Mouse (Mus musculus): ENCODE measurements around the gene Bspry. TPM values are rescaled to one million over a fixed set of nuclear protein-coding genes. Genes with fewer than 3 reads are reported as not detected.

Bspry gene
- total RNA-seq, 2 experiments from 2014 or later, result 0.28 to 0.40 TPM

DNA sequence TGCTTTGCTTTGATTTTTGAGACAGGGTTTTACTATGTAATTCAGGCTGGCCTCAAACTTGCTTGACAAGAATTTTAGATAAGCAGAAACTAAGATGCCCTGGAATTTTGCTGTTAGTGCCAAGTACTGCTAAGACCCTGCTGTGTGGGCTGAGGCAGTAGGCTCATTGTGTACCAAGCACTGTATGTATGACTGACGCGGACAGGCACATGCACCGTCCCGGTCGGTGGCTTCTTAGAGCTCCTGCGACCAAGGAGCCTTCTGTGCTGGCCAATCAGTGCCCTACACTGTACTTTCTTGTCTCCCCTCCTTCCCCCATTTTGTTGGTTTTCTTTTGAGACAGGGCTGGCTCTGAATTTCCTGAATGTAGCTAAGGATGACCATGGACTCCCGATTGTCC lies 35.1 kb downstream of the Bspry start:
- no peak for DNase-seq (ENCODE audit: low spot score in 2 of 2)

DNA sequence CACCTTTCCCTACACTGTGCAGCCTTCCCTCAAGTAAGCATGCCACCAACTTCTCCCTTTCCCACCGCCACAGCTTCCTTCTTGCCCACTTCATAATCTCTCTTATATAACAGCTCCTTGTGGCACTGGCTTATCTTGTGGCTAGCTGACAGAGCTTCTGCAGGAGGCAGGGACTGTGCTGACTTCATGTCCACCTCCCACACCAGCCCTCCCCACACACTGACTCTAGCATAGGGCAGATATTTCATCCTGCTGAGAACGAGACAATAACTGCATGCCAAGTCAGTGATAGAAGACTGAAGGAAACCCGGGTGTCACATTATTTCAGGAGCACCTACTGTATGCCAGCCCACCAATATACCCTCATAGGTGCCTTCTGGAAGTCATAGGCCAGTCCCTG lies 35.6 kb downstream of the Bspry start:
- DNase-seq (ENCODE audit: low spot score in 2 of 2), result no peak

DNA sequence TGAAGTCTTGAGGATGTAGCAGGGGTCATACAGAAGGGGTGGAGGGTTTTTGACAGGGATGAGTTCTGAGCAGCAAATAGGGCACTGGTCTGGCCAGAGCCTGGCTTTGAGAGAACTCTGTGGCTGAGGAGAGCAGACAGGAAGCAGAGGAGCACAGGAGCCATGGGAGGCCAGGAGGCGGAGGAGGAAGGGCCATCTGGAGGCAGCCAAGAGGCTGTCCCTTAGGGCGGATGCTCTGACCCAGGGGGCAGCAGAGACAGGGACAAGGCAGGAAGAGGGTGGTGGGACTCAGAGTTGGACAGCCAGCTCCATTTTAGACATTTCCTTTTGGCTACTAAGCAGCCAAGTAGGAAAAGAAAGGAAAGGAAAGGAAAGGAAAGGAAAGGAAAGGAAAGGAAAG lies 36.2 kb downstream of the Bspry start:
- no peak for DNase-seq (ENCODE audit: low spot score in 2 of 2)

DNA sequence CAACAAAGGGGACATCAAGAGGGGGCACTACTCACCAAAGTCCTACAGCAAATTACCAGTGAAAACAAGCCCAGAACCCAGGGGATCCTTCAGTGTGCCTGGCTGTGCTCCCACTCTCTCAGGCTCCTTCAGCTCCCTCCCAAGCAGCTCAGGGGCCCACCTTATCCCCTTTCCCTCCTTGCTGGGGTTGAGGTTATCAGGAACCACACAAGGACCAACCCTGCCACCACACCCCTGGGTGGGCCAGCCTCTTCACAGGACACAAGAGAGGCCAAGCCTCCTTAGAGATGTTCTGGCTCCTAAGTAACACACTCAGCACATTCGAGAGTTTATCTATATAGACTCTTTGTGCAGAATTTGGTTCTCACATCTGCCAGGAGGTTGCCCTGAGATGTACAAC lies 36.7 kb downstream of the Bspry start:
- no peak for DNase-seq (ENCODE audit: low spot score in 2 of 2)

DNA sequence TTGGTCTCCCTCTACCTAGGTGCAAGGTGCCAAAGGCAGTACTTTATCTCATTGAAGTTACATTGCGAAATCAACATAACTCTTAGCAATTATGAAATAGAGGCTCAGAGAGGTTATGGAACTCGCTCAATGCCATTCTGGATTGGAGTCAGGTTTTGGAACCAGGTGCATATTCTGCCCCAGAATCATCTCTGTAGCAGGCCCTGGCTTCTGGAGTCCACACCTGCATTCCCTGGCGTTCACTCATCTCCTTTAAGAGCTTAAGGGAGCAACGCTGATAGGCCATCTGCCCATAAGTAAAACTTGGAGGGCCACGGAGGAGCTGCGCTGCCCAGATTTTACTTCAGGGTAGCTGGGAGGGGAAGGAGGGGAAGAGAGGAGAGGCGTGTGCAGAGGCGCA lies 37.2 kb downstream of the Bspry start:
- no peak for DNase-seq (ENCODE audit: low spot score in 2 of 2)

DNA sequence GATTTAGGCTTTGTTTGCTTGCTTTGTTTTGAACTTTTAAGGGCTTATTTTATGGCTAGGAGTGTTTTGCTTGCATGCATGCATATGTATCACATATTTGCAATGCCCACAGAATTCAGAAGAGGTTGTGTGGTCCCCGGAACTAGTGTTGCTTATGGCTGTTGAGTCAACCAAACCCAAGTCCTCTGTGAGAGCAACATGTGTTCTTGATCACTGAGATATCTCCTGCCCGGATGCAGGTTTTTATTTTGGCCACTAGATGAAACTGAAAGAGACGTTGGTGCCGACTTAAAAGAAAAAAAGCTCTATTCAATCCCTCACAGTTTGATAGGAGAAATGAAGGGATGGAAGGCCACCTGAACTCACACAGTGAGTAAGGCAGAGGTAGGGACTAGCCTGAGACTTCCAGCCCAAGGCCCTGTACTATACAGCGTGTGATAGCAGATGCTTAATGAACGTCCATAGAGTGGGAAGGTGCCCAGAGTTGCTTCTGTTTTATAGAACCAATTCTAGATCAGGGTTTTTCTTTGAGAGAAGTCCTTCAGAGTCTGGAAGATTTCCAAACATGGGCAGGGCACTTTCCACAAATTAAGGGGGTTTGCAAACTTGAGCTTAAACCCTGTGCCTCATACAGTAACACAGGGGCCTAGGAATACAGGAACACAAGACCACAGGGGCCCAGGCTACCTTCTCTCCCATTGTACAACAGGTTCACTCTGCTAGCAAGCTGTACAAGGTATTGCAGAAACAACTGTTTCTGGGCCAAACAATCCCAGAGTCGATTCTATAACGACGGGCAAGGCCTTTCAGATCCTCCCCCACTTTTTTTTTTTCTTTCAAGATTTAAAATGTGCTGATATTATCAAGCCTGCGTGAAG lies 37.9 kb downstream of the Bspry start:
- DNase-seq (ENCODE audit: low spot score in 2 of 2), result no peak

DNA sequence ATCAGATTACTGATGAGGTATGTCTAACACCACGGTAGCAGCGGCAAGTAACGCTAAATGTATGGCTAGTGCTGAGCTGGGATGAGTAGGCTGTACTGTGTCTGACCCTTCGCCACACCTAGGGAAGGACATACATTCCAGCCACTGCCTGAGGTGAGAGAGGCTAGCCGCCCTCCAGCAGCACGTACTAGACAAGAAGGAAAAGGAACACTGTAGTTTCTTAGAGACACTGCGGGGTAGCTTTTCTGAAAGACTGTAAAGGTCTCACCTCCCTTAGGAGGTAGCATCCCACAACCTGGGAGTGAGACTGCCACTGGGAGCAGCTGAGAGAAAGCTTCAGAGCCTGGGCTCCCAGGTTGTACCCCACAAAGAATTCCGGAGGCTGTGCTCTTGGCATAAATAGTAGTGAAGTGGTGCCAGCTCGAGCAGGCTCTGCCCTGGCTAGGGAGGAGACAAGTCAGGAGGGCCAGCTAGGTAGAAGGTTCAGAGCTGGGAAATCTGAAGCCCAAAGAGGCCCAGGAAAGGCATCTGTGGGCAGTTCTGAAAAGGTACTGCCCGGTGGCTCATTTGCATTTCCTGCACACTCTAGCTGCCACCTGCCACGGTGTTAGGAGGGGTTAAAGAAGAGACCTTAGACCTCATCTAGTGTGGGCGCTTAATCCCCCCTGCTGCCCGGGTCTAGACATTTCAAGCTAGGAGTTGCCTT lies 38.7 kb downstream of the Bspry start:
- no peak for DNase-seq (ENCODE audit: low spot score in 2 of 2)

DNA sequence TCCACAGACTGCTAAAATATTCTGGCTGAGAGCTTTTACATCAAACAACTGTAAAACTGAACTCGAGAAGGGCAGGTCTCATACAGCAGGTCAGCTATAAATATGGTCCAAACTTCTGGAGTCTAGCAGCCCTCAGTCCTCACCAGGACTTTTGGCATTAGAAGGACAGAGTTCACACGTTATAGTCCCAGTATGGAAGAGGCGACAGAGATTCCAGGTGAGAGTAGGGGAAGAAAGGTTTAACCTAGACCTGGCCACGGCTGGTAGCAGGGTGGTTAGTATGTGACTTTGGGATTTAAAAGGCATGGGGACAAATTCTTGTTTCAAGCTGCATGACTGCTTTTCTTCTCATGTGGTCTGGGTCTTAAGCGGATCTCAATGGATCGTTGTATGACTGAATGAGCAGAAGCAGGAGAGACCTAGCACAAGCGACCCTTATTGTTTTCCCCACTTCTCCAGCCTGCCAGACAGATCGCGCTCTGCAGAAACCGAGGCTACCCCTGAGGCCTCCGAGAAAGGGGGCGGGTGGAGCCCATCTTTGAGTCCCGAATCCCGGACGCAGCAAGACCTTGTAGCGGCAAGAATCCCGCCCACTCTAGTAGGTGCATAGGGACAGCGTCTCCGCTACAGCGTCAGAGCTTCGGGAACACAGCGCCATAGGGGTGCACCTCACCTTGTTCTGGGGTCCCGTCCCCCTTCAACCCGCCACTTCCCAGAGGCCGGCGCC lies 39.4 kb downstream of the Bspry start:
- DNase-seq (ENCODE audit: low spot score in 2 of 2), result no peak

DNA sequence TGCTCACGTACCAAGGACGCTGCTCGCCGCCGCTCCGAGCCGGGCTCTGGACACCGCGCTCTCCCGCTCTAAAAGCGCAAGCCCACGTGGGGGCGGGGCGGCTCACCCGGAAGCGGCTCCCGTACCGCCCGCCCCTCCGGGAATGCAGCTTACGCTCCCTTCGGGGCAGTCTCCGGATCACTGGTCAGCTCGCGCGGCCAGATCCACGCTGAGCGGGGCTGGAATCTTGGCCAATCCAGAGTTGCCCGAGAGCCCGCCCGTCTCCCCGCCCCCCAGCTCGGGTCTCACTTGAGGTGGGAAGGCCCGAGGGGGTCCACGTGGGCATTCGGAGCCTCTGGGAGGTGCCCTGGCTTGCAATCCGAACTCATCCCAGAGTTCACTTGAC lies 40.0 kb downstream of the Bspry start, which contains the start of gene Alad:
Gene Alad (minus strand): TSS at position 70 of the 385 bp plus-strand sequence.
- peak; percentile 80 to 89 for DNase-seq (ENCODE audit: low spot score in 2 of 2)

DNA sequence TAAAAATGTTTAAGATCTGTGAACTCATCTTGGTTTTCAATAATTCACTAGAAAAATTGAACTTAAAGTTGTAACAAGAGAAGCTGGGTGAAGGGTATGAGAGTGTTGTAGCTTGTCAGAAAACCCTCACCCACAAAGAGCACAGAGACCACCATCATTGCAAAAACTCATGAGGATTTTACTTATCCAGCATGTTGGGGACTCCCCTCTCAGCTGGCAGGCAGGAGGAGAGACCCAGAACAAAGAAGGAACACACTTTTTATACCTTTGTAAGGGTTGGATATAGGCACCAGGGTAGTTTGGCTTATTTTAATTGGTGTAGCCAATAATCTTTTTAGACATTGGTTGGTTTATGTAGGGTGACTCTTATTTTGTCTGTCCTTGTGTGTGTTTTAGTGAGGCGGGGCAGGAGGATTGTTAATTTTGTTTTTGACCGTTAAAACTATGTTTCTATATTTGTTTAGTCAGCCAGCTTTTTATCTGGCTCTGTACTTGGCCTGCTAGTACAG lies 41.1 kb downstream of the Bspry start:
- DNase-seq (ENCODE audit: low spot score in 2 of 2), result no peak

DNA sequence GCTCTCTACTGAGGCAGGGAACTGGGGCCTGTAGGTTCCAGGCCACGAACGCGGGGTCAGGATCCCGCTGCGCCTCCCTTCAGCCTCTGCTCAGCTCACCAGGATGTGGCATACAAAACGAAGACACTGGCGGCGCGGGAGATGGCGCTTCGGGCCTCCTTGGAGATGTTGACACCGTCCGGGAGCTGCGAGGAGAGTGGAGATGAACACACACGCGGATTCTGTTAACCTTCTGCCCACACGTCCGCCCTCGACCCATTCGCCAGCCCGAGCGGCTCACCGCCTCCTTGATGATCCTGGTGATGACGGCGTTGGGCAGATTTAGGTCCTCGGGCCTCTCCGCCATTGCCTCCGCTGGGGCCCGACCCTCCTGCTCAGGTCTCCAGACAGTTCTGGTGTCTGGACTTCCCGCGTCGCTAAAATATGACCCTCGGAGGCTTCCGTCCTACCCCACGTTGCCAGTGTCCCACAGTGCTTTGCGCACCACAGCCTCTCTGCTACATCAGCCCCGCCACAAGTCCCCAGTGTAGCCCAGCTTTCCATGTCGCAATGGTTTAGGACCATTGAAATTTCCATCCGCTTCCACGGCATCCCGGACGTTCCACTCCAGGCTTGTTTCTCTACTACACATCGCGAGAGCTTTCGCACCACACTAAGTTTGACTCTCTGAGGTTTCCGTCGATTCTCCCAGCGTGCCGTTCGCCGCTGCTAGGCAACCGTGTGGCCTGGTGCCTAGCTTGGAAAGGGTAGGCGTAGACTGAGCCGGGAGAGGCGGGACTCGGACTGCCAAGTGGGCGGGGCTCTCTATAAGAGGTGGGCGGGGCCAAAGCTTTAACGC lies 45.0 kb downstream of the Bspry start, which contains the start of the genes Pole3 and 4933430I17Rik:
Gene Pole3 (minus strand): TSS at position 418 of the 838 bp plus-strand sequence.
Gene 4933430I17Rik (plus strand): TSS at position 719 of the 838 bp plus-strand sequence.
- DNase-seq (ENCODE audit: low spot score in 2 of 2), result peak; percentile 94

DNA sequence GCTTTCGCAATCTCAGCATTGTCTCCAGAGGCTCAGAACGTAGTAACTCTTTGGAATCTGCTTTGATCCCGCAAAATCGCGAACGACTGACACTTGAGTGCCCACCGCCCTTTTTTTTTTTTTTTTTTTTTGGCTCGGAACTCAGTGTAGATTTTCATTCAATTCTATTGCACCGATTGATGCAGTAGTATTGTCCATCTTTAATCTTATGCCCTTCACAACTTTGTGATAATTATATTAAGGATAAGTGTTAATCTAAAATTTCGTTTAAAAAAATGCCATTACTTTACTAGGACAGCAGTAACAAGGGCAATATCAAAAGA lies 45.6 kb downstream of the Bspry start:
- DNase-seq (ENCODE audit: low spot score in 2 of 2), result no peak

DNA sequence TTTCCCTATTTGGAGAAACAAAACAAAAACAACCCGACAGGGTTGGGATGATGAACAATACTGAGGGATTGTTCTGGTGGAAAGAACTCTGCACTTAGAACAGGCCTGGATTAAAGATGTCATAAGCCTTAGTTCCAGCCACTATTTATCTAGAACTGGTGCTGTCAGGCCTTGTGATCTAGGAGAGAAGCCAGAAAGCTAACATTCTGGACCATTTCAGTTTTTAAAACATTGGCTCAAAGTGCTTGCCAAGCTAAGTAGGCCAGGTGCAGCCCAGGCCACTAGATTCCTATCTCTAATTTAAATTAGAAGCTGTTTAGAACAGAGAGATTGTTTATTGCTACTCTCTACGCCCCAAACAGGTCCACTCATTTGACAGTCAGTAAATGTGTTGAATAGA lies 46.4 kb downstream of the Bspry start:
- no peak for DNase-seq (ENCODE audit: low spot score in 2 of 2)

DNA sequence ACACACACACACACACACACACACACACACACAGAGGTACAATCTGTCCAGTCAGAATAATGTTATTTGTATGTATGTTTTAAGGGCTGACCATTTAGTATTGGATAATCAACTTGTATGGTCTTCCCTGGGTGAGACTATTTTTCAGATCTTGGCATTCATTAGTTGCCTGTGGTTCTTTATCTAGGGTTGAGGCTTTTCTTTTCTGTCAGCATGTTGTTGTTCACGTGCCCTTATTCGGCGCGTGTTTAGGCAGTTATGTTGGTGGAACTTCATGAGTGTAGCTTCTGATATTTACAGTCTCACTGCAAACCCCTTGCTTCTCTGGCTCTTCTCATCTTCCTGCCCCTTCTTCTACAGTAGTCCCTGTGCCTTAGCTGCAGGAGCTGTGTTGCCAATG lies 47.8 kb downstream of the Bspry start:
- no peak for DNase-seq (ENCODE audit: low spot score in 2 of 2)

DNA sequence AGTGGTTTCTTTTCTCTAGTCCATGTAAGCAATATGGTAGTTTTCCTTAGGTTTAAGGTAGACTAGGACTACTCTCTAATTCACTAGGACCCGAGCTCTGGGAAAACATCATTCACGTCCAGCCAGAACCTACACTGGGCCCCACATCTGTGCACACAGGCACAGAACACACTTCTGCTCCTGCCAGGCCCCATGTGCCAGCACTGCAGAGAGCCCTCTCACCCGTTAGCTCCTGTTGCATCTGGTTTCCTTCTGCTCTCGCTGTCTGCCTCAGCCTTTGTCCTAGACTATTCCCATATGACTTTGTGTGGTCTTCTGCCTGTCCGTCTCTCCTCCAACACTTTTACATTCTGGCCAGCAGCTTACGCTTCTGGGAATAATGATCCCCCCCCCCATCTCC lies 53.9 kb downstream of the Bspry start:
- DNase-seq (ENCODE audit: low spot score in 2 of 2), result no peak

DNA sequence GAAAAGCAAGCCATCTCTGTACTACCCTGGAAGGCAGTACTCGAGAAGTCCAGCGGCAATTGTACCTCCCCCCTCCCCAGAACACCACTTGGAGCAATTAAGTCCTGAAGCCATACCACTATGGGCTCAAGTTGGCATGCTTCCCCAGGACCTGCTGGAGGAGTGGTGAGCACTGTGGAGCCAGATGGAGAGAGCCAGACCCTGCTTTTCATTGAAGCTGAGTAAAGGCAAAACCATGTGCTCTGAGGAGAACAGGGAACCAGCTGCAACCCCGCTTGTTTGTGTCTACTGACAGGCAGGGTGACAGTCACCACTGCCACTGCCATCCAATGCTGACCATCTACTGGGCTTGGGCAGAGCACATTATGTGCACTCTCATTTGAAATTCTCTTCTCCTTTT lies 61.9 kb downstream of the Bspry start:
- no peak for DNase-seq (ENCODE audit: low spot score in 2 of 2)

DNA sequence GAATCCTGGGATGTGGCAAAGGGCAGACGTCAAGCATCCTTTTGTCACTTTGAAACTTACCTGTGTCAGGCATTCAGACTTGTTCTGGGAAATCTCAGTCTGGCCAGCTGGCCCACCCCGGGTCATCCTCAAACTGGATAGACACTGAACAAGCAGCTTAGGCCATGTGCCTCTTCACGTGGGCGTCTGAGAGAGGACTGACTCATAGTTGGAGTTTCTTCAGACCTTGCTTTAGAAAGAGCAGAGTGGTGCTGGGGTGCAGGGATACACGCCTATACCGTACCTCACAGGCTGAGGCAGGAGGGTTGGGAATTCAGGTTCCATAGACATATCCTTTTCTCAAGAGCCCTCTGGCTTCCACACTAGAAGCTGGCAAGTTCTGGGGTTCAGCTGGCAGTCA lies 63.9 kb downstream of the Bspry start:
- no peak for DNase-seq (ENCODE audit: low spot score in 2 of 2)

DNA sequence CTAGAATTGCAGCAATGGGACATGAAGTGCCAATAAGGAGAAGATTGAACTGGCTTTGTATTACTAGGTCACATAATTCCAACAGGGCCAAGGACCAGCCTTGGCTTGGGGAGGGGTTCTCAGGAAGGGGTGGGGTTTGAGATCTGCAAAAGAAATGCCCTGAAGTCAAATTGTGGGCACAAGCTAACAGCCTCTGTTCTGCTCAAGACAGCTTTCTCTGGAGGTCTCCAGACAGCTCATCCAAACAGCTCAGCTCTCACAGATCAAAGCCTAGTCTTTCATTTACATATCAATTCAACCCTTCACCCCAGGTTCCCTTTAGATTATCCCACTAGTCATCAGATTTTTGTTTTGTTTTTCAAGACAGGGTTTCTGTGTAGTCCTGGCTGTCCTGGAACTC lies 64.9 kb downstream of the Bspry start:
- DNase-seq (ENCODE audit: low spot score in 2 of 2), result no peak

Data from left cerebral cortex, adult 18-20 months (tissue).